Mouse (Mus musculus) MEL (cell line): Measurements from ENCODE around the gene March10. TPM values are rescaled to one million over a fixed set of nuclear protein-coding genes. Genes with fewer than 3 reads are reported as not detected.
A peak's percentile ranks its signal among the peaks of the same experiment; 100 is the strongest.

ENCODE experiments used
- DNase-seq: peaks from one replicate; pipeline ENCODE4 v3.0.0; 2011; ENCODE audit warnings: low read depth, low spot score
- H3K27ac ChIP-seq: 2 replicates; pipeline ENCODE4 v1.5.1; 2012; ENCODE audit warnings: low read depth, mild to moderate bottlenecking, control low read depth, low read length, moderate library complexity; ENCODE audit not compliant: control insufficient read depth
- H3K27me3 ChIP-seq, 2 experiments: fragments of 150-350 bp in 1 of 2; sonication (generic) in 1 of 2; 2 replicates each; pipeline ENCODE4 v1.6.1; 2012; ENCODE audit warnings: low read length in 2 of 2, mild to moderate bottlenecking in 2 of 2, improper control_type of control experiment in 1 of 2, moderate library complexity in 1 of 2; ENCODE audit not compliant: insufficient read depth in 2 of 2, control insufficient read depth in 1 of 2
- H3K36me3 ChIP-seq, 2 experiments: 2 replicates each; pipeline ENCODE4 v1.6.1; 2012 to 2014; ENCODE audit warnings: low read length in 2 of 2, improper control_type of control experiment in 1 of 2, inconsistent platforms in 1 of 2, mild to moderate bottlenecking in 1 of 2; ENCODE audit not compliant: insufficient read depth in 2 of 2, control insufficient read depth in 1 of 2
- H3K4me1 ChIP-seq, 2 experiments: fragments of 150-350 bp in 1 of 2; sonication (generic) in 1 of 2; 2 replicates each; pipeline ENCODE4 v1.6.1; 2012; ENCODE audit warnings: low read length in 2 of 2, improper control_type of control experiment in 1 of 2, mild to moderate bottlenecking in 1 of 2; ENCODE audit not compliant: insufficient read depth in 2 of 2, control insufficient read depth in 1 of 2
- H3K4me3 ChIP-seq, 2 experiments: fragments of 150-350 bp in 1 of 2; sonication (generic) in 1 of 2; 2 replicates each; pipeline ENCODE4 v1.5.1; 2012; ENCODE audit warnings: low read depth in 2 of 2, low read length in 2 of 2, mild to moderate bottlenecking in 2 of 2, moderate library complexity in 2 of 2, control low read depth in 1 of 2, improper control_type of control experiment in 1 of 2; ENCODE audit not compliant: control insufficient read depth in 1 of 2, insufficient read depth in 1 of 2
- H3K79me2 ChIP-seq: 2 replicates; pipeline ENCODE4 v1.6.1; 2012; ENCODE audit warnings: mild to moderate bottlenecking, low read length, moderate library complexity; ENCODE audit not compliant: control insufficient read depth, poor library complexity, insufficient read depth
- H3K9ac ChIP-seq: 2 replicates; pipeline ENCODE4 v1.6.1; 2012; ENCODE audit warnings: low read depth, mild to moderate bottlenecking, control low read depth, low read length, moderate library complexity; ENCODE audit not compliant: control insufficient read depth, poor library complexity, severe bottlenecking
- H3K9me3 ChIP-seq: fragments of 150-350 bp; sonication (generic); replicated peaks from 2 replicates; pipeline ENCODE4 v1.6.1; 2012; ENCODE audit warnings: mild to moderate bottlenecking, low read length, improper control_type of control experiment, moderate library complexity; ENCODE audit not compliant: insufficient read depth
- BHLHE40 ChIP-seq: IDR thresholded peaks from 2 replicates; pipeline ENCODE4 v1.6.1; 2012; ENCODE audit warnings: low read depth, mild to moderate bottlenecking, inconsistent platforms, low read length, improper control_type of control experiment, borderline replicate concordance
- CHD2 ChIP-seq: IDR thresholded peaks from 2 replicates; pipeline ENCODE4 v1.6.1; 2011; ENCODE audit warnings: low read length, improper control_type of control experiment
- CTCF ChIP-seq, 3 experiments: IDR thresholded peaks in 2 of 3; conservative IDR thresholded peaks in 1 of 3; 2 replicates each; pipeline ENCODE4 v1.5.1; 2011 to 2012; ENCODE audit warnings: low read length in 3 of 3, low read depth in 2 of 3, mild to moderate bottlenecking in 2 of 3, improper control_type of control experiment in 1 of 3, inconsistent platforms in 1 of 3, mixed read lengths in 1 of 3, moderate library complexity in 1 of 3; ENCODE audit not compliant: control insufficient read depth in 1 of 3, insufficient read depth in 1 of 3, poor library complexity in 1 of 3, severe bottlenecking in 1 of 3
- ELF1 ChIP-seq: IDR thresholded peaks from 2 replicates; pipeline ENCODE4 v1.6.1; 2014; ENCODE audit warnings: low read depth, mild to moderate bottlenecking, inconsistent platforms, low read length, improper control_type of control experiment, moderate library complexity
- EP300 ChIP-seq, 2 experiments: IDR thresholded peaks; 2 replicates each; pipeline ENCODE4 v1.6.1; 2011; ENCODE audit warnings: improper control_type of control experiment in 2 of 2, low read length in 2 of 2, low read depth in 1 of 2, mild to moderate bottlenecking in 1 of 2
- GABPA ChIP-seq: IDR thresholded peaks from 2 replicates; pipeline ENCODE4 v1.6.1; 2012; ENCODE audit warnings: low read depth, mild to moderate bottlenecking, inconsistent platforms, low read length, improper control_type of control experiment, moderate library complexity
- GATA1 ChIP-seq: IDR thresholded peaks from 2 replicates; pipeline ENCODE4 v1.6.1; 2011; ENCODE audit warnings: low read depth, low read length, improper control_type of control experiment
- JUND ChIP-seq: IDR thresholded peaks from 2 replicates; pipeline ENCODE4 v1.6.1; 2011; ENCODE audit warnings: low read depth, mild to moderate bottlenecking, improper control_type of control experiment, low read length
- KAT2A ChIP-seq: conservative IDR thresholded peaks from 2 replicates; pipeline ENCODE4 v1.6.1; 2012; ENCODE audit warnings: low read depth, low read length, improper control_type of control experiment, inconsistent platforms
- MAX ChIP-seq: IDR thresholded peaks from 2 replicates; pipeline ENCODE4 v1.6.1; 2011; ENCODE audit warnings: low read length, improper control_type of control experiment
- MEF2A ChIP-seq: IDR thresholded peaks from 2 replicates; pipeline ENCODE4 v1.6.1; 2014; ENCODE audit warnings: low read depth, mild to moderate bottlenecking, inconsistent platforms, low read length, improper control_type of control experiment; ENCODE audit not compliant: poor library complexity, insufficient replicate concordance, severe bottlenecking; ENCODE audit errors: extremely low read depth
- MXI1 ChIP-seq: IDR thresholded peaks from 2 replicates; pipeline ENCODE4 v1.6.1; 2011; ENCODE audit warnings: mild to moderate bottlenecking, low read depth, low read length, improper control_type of control experiment
- MYB ChIP-seq: IDR thresholded peaks from 2 replicates; pipeline ENCODE4 v1.6.1; 2011; ENCODE audit warnings: mild to moderate bottlenecking, low read depth, low read length, improper control_type of control experiment
- MYC ChIP-seq: IDR thresholded peaks from 2 replicates; pipeline ENCODE4 v1.6.1; 2011; ENCODE audit warnings: low read depth, mild to moderate bottlenecking, low read length, improper control_type of control experiment, moderate library complexity
- NELFE ChIP-seq: IDR thresholded peaks from 2 replicates; pipeline ENCODE4 v1.6.1; 2011; ENCODE audit warnings: low read depth, low read length, improper control_type of control experiment
- NRF1 ChIP-seq: IDR thresholded peaks from 2 replicates; pipeline ENCODE4 v1.6.1; 2014; ENCODE audit warnings: low read depth, mild to moderate bottlenecking, inconsistent platforms, low read length, improper control_type of control experiment, moderate library complexity; ENCODE audit not compliant: poor library complexity, insufficient read depth, severe bottlenecking
- POLR2AphosphoS2 ChIP-seq: IDR thresholded peaks from 2 replicates; pipeline ENCODE4 v1.6.1; 2011; ENCODE audit warnings: low read length, improper control_type of control experiment
- POLR2AphosphoS5 ChIP-seq: IDR thresholded peaks from 2 replicates; pipeline ENCODE4 v1.6.1; 2012; ENCODE audit warnings: low read depth, borderline replicate concordance, mild to moderate bottlenecking, inconsistent platforms, low read length, moderate library complexity, mixed read lengths
- RCOR1 ChIP-seq: IDR thresholded peaks from 2 replicates; pipeline ENCODE4 v1.6.1; 2012; ENCODE audit warnings: low read depth, mild to moderate bottlenecking, inconsistent platforms, low read length, improper control_type of control experiment
- SMC3 ChIP-seq: IDR thresholded peaks from 2 replicates; pipeline ENCODE4 v1.6.1; 2011; ENCODE audit warnings: low read depth, low read length, improper control_type of control experiment
- TAL1 ChIP-seq: IDR thresholded peaks from 2 replicates; pipeline ENCODE4 v1.6.1; 2012; ENCODE audit warnings: mild to moderate bottlenecking, inconsistent platforms, low read length, moderate library complexity, mixed read lengths
- TBP ChIP-seq: IDR thresholded peaks from 2 replicates; pipeline ENCODE4 v1.8.0; 2011; ENCODE audit warnings: low read depth, low read length, improper control_type of control experiment
- TCF12 ChIP-seq: IDR thresholded peaks from 2 replicates; pipeline ENCODE4 v1.6.1; 2014; ENCODE audit warnings: low read depth, mild to moderate bottlenecking, inconsistent platforms, low read length, improper control_type of control experiment, moderate library complexity
- UBTF ChIP-seq: IDR thresholded peaks from 2 replicates; pipeline ENCODE4 v1.6.1; 2012; ENCODE audit warnings: low read depth, mild to moderate bottlenecking, inconsistent platforms, low read length, improper control_type of control experiment, moderate library complexity, borderline replicate concordance; ENCODE audit not compliant: insufficient read depth
- USF2 ChIP-seq, 2 experiments: IDR thresholded peaks; 2 replicates each; pipeline ENCODE4 v1.6.1; 2011 to 2012; ENCODE audit warnings: improper control_type of control experiment in 2 of 2, low read length in 2 of 2, borderline replicate concordance in 1 of 2, inconsistent platforms in 1 of 2, low read depth in 1 of 2, mild to moderate bottlenecking in 1 of 2; ENCODE audit not compliant: insufficient read depth in 1 of 2
- ZC3H11A ChIP-seq: IDR thresholded peaks from 2 replicates; pipeline ENCODE4 v1.6.1; 2012; ENCODE audit warnings: low read depth, mild to moderate bottlenecking, inconsistent platforms, low read length, improper control_type of control experiment
- ZMIZ1 ChIP-seq: IDR thresholded peaks from 2 replicates; pipeline ENCODE4 v1.6.1; 2012; ENCODE audit warnings: low read depth, mild to moderate bottlenecking, inconsistent platforms, low read length, improper control_type of control experiment, moderate library complexity
- polyA plus RNA-seq, 2 experiments: library from polyadenylated mRNA; stranded (reverse) in 1 of 2; unstranded in 1 of 2; fragments of >175 nt in 1 of 2; fragments of >200 nt in 1 of 2; gene quantifications; 2 replicates each; pipeline versions ENCODE4 v1.2.1 to v1.2.4; 2012; ENCODE audit warnings: low replicate concordance in 2 of 2, low read depth in 1 of 2; ENCODE audit not compliant: insufficient read length in 2 of 2, insufficient read depth in 1 of 2, missing spikeins in 1 of 2
- total RNA-seq: library from RNA; depleted of rRNA; stranded (reverse); fragments of 300-350 nt; gene quantifications from 2 replicates; pipeline ENCODE4 v1.2.3, GENCODE M21; 2012

Gene March10
- total and polyA plus RNA-seq, 3 experiments, result not detected

GRCm38 (mm10) chr11:105419946-105420345 is 36.6 kb downstream of the March10 start:
- Histone ChIP-seq H3K9ac (no peak overlapping the region), H3K27ac (no peak overlapping the region), H3K27me3 (0 out of 4 replicates have a peak, but pooled peaks cover 0 to 2% of the 10 kb centered on the region in 2 experiments), H3K36me3 (no peaks in the 10 kb centered on the region), H3K4me1 (no peaks in the 10 kb centered on the region), H3K9me3 (no peaks in the 10 kb centered on the region), H3K79me2 (no peaks in the 10 kb centered on the region), H3K4me3 (no peak overlapping the region)
- DNase-seq, result no peak
- TF ChIP-seq KAT2A (no peak), ZC3H11A (no peak), MXI1 (no peak), GATA1 (no peak), CHD2 (no peak), ZMIZ1 (no peak), BHLHE40 (no peak), POLR2AphosphoS5 (no peak)

GRCm38 (mm10) chr11:105414009-105414408 is 42.5 kb downstream of the March10 start:
- H3K9ac ChIP-seq, result no peak overlapping the region
- peak; percentile 23 for DNase-seq
- H3K27ac ChIP-seq, result no peak overlapping the region
- TF ChIP-seq RCOR1 (peak; percentile 60; the same call in 1 of the 2 replicates), TBP (no peak), ZMIZ1 (no peak), GABPA (no peak), NELFE (no peak), SMC3 (no peak), GATA1 (peak; percentile 61), USF2 (IDR thresholded peaks at IDR 0.05; ENCODE audit: borderline replicate concordance in 1 of 2, insufficient read depth in 1 of 2, low read depth in 1 of 2, low read length in 2 of 2) (no peak)
- TF ChIP-seq, all 39 proteins: peak for 2
- no peaks in the 10 kb centered on the region for H3K4me1 ChIP-seq
- no peaks in the 10 kb centered on the region for H3K79me2 ChIP-seq
- H3K27me3 ChIP-seq, result peaks cover 1 to 4% of the 10 kb centered on the region in 2 experiments; a peak in 3 of 4 replicates
- no peak overlapping the region for H3K4me3 ChIP-seq
- no peaks in the 10 kb centered on the region for H3K9me3 ChIP-seq
- H3K36me3 ChIP-seq, result peaks cover 0 to 4% of the 10 kb centered on the region in 2 experiments; a peak in 1 of 4 replicates

- peaks cover 1 to 5% of the 10 kb centered on the region in 2 experiments; a peak in 3 of 4 replicates for H3K27me3 ChIP-seq
- H3K4me3 ChIP-seq, result no peak overlapping the region
- peaks cover 0 to 3% of the 10 kb centered on the region in 2 experiments; a peak in 1 of 4 replicates for H3K36me3 ChIP-seq
- no peak overlapping the region for H3K9ac ChIP-seq
- no peak overlapping the region for H3K27ac ChIP-seq
- H3K79me2 ChIP-seq, result no peaks in the 10 kb centered on the region
- no peak for DNase-seq
- TF ChIP-seq MAX (no peak), ELF1 (no peak), MYC (no peak), UBTF (no peak), MYB (no peak), EP300 (IDR thresholded peaks at IDR 0.05; ENCODE audit: low read depth in 1 of 2, low read length in 2 of 2) (no peak), JUND (no peak), TAL1 (no peak), MEF2A (no peak), NRF1 (no peak), TCF12 (no peak), NELFE (no peak), POLR2AphosphoS2 (no peak), CTCF (IDR thresholded peaks at IDR 0.05 in 2 of 3, conservative IDR thresholded peaks at IDR 0.05 in 1 of 3; ENCODE audit: control insufficient read depth in 1 of 3, insufficient read depth in 1 of 3, low read depth in 2 of 3, low read length in 3 of 3, poor library complexity in 1 of 3, severe bottlenecking in 1 of 3) (no peak)
- no peaks in the 10 kb centered on the region for H3K9me3 ChIP-seq
- H3K4me1 ChIP-seq, result no peaks in the 10 kb centered on the region
Measured at GRCm38 (mm10) chr11:105409408-105409807, 47.1 kb downstream of the March10 start.
